Mouse (Mus musculus): ENCODE measurements around the gene Alpk1. TPM values are rescaled to one million over a fixed set of nuclear protein-coding genes. Genes with fewer than 3 reads are reported as not detected.

Gene Alpk1
- polyA plus RNA-seq, 1 experiment, result 35.4 TPM

DNA sequence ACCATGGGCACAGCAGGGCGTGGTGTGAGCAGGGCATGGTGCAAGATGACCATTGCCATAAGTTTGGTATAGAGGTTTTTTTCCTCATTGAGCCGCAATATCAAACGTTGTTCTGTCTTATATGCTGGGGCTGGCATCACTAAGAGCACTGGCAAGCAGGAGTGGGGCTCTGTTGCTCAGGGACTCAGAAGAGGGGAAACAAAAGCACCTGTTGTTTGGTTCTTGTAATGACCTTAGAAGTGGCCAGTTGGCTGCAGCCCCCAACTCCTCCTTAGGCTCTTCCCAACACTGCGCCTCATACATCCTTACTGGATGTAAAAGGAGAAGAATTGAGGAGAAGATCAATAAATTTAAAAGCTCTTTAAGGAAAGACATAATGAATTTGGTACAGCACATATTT lies 31.7 kb downstream of the Alpk1 start:
- no peak for TF ChIP-seq CTCF (IDR thresholded peaks at IDR 0.05; ENCODE audit: low read depth, low read length)
- no peak for TF ChIP-seq POLR2A (IDR thresholded peaks at IDR 0.05; ENCODE audit: borderline replicate concordance, low read depth, low read length)
- H3K27ac ChIP-seq (ENCODE audit: insufficient read depth, low read depth, low read length), result no peak overlapping the region
- H3K4me3 ChIP-seq (ENCODE audit: insufficient read depth, low read length), result no peak overlapping the region
- H3K4me1 ChIP-seq (ENCODE audit: control insufficient read depth, insufficient read depth, low read length), result no peaks in the 10 kb centered on the region

DNA sequence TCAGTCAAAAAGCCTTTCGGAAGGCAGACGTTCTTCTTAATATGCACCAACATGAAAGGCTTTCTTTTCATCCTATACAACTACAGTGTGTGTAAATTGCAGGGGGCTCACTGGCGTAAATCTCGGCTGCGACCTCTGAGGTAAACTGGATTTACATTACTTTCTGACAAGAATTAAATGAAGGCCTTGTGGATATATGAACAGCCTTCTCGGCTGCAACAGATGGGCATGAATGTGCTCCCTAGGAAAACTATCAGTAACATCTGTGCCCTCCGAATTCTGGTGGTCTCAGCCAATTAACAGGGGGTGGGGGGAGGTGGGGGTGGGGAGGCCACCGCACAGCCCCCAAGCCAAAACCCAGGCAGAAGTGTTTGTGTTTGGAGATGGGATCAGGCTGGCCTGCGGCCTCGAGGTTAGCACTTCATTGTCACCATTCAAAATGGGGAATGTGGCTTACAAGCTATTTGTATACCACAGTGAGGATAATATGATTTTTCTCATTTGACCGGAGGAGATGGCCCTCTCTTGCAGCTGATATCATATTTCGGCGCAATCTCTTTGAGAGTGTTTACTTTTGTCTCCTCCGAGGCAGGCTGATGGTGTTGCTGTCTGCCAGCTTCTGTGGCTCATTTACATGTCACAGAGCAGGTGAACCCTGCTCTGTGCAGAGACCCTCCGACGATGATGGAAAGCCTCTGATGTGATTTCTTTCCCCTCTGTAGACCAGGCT lies 34.3 kb downstream of the Alpk1 start:
- Histone ChIP-seq H3K27ac (ENCODE audit: insufficient read depth, low read depth, low read length) (no peak overlapping the region), H3K4me3 (ENCODE audit: insufficient read depth, low read length) (no peak overlapping the region), H3K4me1 (ENCODE audit: control insufficient read depth, insufficient read depth, low read length) (no peaks in the 10 kb centered on the region)
- TF ChIP-seq POLR2A (IDR thresholded peaks at IDR 0.05; ENCODE audit: borderline replicate concordance, low read depth, low read length) (no peak), CTCF (IDR thresholded peaks at IDR 0.05; ENCODE audit: low read depth, low read length) (no peak)

- no peak overlapping the region for H3K4me3 ChIP-seq (ENCODE audit: insufficient read depth, low read length)
- no peak overlapping the region for H3K27ac ChIP-seq (ENCODE audit: insufficient read depth, low read depth, low read length)
- no peaks in the 10 kb centered on the region for H3K4me1 ChIP-seq (ENCODE audit: control insufficient read depth, insufficient read depth, low read length)
- TF ChIP-seq CTCF (IDR thresholded peaks at IDR 0.05; ENCODE audit: low read depth, low read length) (no peak), POLR2A (IDR thresholded peaks at IDR 0.05; ENCODE audit: borderline replicate concordance, low read depth, low read length) (no peak)
These were observed 34.8 kb downstream of the Alpk1 start for GRCm38 (mm10) chr3:127745504-127745903.

- Histone ChIP-seq H3K27ac (ENCODE audit: insufficient read depth, low read depth, low read length) (no peak overlapping the region), H3K4me1 (ENCODE audit: control insufficient read depth, insufficient read depth, low read length) (no peaks in the 10 kb centered on the region)
- no peak for TF ChIP-seq POLR2A (IDR thresholded peaks at IDR 0.05; ENCODE audit: borderline replicate concordance, low read depth, low read length)
These were observed 36.5 kb downstream of the Alpk1 start for GRCm38 (mm10) chr3:127743614-127744365.

GRCm38 (mm10) chr3:127741473-127741872 lies 38.9 kb downstream of the Alpk1 start:
- no peak overlapping the region for H3K27ac ChIP-seq (ENCODE audit: insufficient read depth, low read depth, low read length)
- H3K4me1 ChIP-seq (ENCODE audit: control insufficient read depth, insufficient read depth, low read length), result no peaks in the 10 kb centered on the region
- no peak for TF ChIP-seq POLR2A (IDR thresholded peaks at IDR 0.05; ENCODE audit: borderline replicate concordance, low read depth, low read length)
- TF ChIP-seq CTCF (IDR thresholded peaks at IDR 0.05; ENCODE audit: low read depth, low read length), result no peak
- no peak overlapping the region for H3K4me3 ChIP-seq (ENCODE audit: insufficient read depth, low read length)

More at GRCm38 (mm10) chr3:127743614-127744365, 36.5 kb downstream of the Alpk1 start:
- no peak overlapping the region for H3K4me3 ChIP-seq (ENCODE audit: insufficient read depth, low read length)

DNA sequence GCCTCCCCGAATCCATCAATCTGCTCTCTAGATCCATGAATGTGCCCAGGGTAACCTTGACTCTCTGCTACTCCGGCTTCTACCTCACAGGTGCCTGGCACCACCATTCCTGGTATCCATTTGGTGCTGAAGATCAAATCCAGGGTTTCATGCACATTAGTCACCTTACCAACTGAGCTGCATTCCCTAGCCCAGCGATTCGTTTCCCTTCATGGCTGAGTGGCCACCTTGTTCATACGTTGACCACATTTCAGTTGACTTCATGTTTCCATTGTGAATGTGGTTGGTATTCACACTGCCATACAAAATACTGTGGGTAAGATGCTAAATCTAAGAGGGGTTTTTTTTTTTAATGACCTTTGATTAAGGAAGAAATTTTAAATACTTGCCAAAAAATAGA lies 42.5 kb downstream of the Alpk1 start:
- H3K4me1 ChIP-seq (ENCODE audit: control insufficient read depth, insufficient read depth, low read length), result peaks cover 8% of the 10 kb centered on the region
- no peak overlapping the region for H3K27ac ChIP-seq (ENCODE audit: insufficient read depth, low read depth, low read length)
- no peak overlapping the region for H3K4me3 ChIP-seq (ENCODE audit: insufficient read depth, low read length)
- TF ChIP-seq CTCF (IDR thresholded peaks at IDR 0.05; ENCODE audit: low read depth, low read length) (no peak), POLR2A (IDR thresholded peaks at IDR 0.05; ENCODE audit: borderline replicate concordance, low read depth, low read length) (no peak)

GRCm38 (mm10) chr3:127735395-127735794 lies 44.9 kb downstream of the Alpk1 start:
- TF ChIP-seq CTCF (IDR thresholded peaks at IDR 0.05; ENCODE audit: low read depth, low read length) (no peak), POLR2A (IDR thresholded peaks at IDR 0.05; ENCODE audit: borderline replicate concordance, low read depth, low read length) (no peak)
- H3K4me3 ChIP-seq (ENCODE audit: insufficient read depth, low read length), result no peak overlapping the region
- H3K27ac ChIP-seq (ENCODE audit: insufficient read depth, low read depth, low read length), result no peak overlapping the region
- H3K4me1 ChIP-seq (ENCODE audit: control insufficient read depth, insufficient read depth, low read length), result peaks cover 22% of the 10 kb centered on the region

GRCm38 (mm10) chr3:127729513-127730137 lies 50.7 kb downstream of the Alpk1 start:
- Histone ChIP-seq H3K27ac (ENCODE audit: insufficient read depth, low read depth, low read length) (no peak overlapping the region), H3K4me3 (ENCODE audit: insufficient read depth, low read length) (no peak overlapping the region), H3K4me1 (ENCODE audit: control insufficient read depth, insufficient read depth, low read length) (peaks cover 22% of the 10 kb centered on the region)
- no peak for TF ChIP-seq POLR2A (IDR thresholded peaks at IDR 0.05; ENCODE audit: borderline replicate concordance, low read depth, low read length)
- TF ChIP-seq CTCF (IDR thresholded peaks at IDR 0.05; ENCODE audit: low read depth, low read length), result no peak

- Histone ChIP-seq H3K4me3 (ENCODE audit: insufficient read depth, low read length) (no peak overlapping the region), H3K4me1 (ENCODE audit: control insufficient read depth, insufficient read depth, low read length) (peaks cover 22% of the 10 kb centered on the region), H3K27ac (ENCODE audit: insufficient read depth, low read depth, low read length) (no peak overlapping the region)
- TF ChIP-seq POLR2A (IDR thresholded peaks at IDR 0.05; ENCODE audit: borderline replicate concordance, low read depth, low read length), result no peak
These were observed 51.3 kb downstream of the Alpk1 start for GRCm38 (mm10) chr3:127728851-127729512.
